Mouse (Mus musculus) erythroblast, embryonic 14.5 days (primary cell): ENCODE results near the gene Klk6. TPM values are rescaled to one million over a fixed set of nuclear protein-coding genes. Genes with fewer than 3 reads are reported as not detected.

Experiments
- H3K27me3 ChIP-seq: 2 replicates; pipeline ENCODE4 v1.6.1; 2012; ENCODE audit warnings: inconsistent platforms; ENCODE audit not compliant: control insufficient read depth
- H3K36me3 ChIP-seq: 2 replicates; pipeline ENCODE4 v1.6.1; 2012; ENCODE audit warnings: mild to moderate bottlenecking, inconsistent platforms; ENCODE audit not compliant: control insufficient read depth
- H3K4me1 ChIP-seq: 2 replicates; pipeline ENCODE4 v1.6.1; 2012; ENCODE audit warnings: inconsistent platforms; ENCODE audit not compliant: control insufficient read depth
- H3K4me3 ChIP-seq: replicated peaks from 2 replicates; pipeline ENCODE3; 2012; ENCODE audit warnings: moderate library complexity, mild to moderate bottlenecking, inconsistent platforms
- H3K9me3 ChIP-seq: 2 replicates; pipeline ENCODE4 v1.6.1; 2012; ENCODE audit warnings: low read length, inconsistent platforms, mixed read lengths; ENCODE audit not compliant: control insufficient read depth
- GATA1 ChIP-seq: IDR thresholded peaks from 2 replicates; pipeline ENCODE4 v1.6.1; 2012; ENCODE audit warnings: low read length, inconsistent platforms, mixed read lengths
- TAL1 ChIP-seq: IDR thresholded peaks from 3 replicates; pipeline ENCODE4 v1.6.1; 2012; ENCODE audit warnings: low read length, inconsistent platforms, mixed read lengths
- polyA plus RNA-seq: library from polyadenylated mRNA; stranded (reverse); fragments of >175 nt; gene quantifications from 2 replicates; pipeline ENCODE4 v1.2.3, GENCODE M21; 2012

Gene Klk6
- polyA plus RNA-seq, 1 experiment, result not detected

DNA sequence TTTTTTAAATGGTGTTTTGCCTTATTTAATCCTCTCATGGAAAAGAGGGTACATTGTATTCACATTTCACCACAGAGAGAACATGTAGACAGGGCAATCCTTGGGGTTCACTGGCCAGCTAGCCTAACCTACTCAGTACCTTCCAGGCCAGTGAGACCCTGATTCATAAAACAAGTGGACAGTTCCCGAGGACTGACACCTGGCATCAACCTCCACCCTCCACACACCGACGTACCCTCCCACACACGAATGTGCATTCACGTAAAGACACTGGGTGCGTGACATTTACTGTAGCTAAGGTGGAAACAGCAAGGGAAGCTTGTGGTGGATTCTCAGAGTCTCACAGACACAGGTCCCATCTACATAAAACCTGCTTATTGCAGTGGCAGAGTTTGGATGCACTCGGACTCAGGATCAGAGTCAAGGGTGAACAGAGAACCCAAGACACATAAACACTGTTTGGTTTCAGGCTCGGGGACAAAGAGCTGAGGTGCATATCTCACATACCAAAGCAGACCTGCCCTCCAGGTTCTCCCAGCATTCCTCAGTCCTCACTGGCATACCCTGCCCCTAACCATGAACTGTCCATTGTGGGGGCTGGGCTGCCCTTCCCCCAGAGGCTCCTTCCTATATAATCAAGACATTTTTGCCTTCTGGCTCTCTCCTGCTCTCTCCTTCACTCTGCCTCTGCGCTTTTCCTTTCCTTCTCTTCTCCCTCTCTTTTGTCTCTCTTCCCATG is 30.5 kb downstream of the Klk6 start:
- peaks cover 5% of the 10 kb centered on the region for H3K9me3 ChIP-seq
- no peak for TF ChIP-seq TAL1
- TF ChIP-seq GATA1, result no peak

DNA sequence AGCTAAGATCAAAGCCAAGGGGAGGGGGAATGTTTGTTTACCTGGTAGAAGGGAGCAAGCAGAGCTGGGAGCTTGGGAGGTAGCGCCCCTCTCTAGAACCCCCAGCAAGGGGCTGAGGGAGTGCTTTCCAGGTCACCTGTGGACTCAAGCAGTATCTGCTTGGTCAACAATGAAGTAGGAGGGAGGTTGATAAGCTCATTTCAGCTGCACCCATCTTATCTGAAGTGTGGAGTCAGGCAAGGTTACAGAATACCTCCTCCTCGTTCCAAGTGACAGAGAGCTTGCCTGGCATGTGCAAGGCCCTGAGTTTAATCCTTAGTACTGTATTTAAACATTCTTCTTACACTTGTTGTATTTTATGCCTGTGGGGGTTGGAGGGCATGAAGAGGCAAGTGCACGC is 31.4 kb downstream of the Klk6 start:
- H3K27me3 ChIP-seq, result no peaks in the 10 kb centered on the region
- H3K4me3 ChIP-seq, result no peak overlapping the region
- H3K9me3 ChIP-seq, result peaks cover 5% of the 10 kb centered on the region
- no peak for TF ChIP-seq GATA1
- TF ChIP-seq TAL1, result no peak
- no peaks in the 10 kb centered on the region for H3K4me1 ChIP-seq
- no peaks in the 10 kb centered on the region for H3K36me3 ChIP-seq

More for the DNA sequence above, 30.5 kb downstream of the Klk6 start:
- Histone ChIP-seq H3K4me3 (no peak overlapping the region), H3K36me3 (no peaks in the 10 kb centered on the region), H3K27me3 (no peaks in the 10 kb centered on the region), H3K4me1 (no peaks in the 10 kb centered on the region)

DNA sequence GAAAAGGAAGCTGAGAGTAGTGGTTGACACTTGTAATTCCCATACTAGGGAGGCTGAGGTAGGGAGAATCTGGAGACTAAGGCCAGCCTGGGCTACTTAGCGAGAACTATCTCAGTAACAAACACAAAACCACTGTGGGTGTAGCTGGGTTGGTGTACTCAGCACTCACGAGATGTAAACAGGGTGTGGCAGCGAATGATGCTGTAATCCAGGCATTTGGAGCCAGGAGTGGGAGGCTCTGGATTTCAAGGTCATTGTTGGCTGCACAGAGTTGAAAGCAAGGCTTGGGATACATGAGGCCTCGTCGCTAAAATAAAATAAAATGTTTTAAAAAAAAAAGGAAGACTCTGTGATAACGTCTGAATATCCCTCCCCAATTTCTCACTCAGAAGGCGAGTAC is 32.0 kb downstream of the Klk6 start:
- no peak for TF ChIP-seq TAL1
- no peak for TF ChIP-seq GATA1
- Histone ChIP-seq H3K27me3 (no peaks in the 10 kb centered on the region), H3K9me3 (peaks cover 5% of the 10 kb centered on the region), H3K4me3 (no peak overlapping the region), H3K4me1 (no peaks in the 10 kb centered on the region), H3K36me3 (no peaks in the 10 kb centered on the region)

DNA sequence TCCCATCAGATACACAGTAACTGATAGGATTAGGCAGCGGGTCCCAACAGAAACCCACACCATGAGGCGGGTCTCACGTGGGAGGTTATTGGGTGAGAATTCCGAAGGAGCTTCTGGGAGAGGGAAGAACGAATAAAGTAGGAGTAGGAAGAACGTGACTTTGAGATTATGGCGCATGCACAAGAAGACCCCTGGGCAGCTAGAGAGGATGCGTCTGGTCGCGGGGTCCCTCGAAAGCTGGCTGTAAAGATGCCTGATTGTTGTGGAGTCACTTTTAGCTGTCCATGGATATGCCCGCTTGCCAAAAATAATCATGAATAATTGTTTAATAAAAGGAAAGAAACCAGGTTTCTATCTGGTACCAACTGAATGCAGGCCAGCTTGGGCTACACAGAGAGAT is 33.2 kb downstream of the Klk6 start:
- H3K36me3 ChIP-seq, result no peaks in the 10 kb centered on the region
- peaks cover 3% of the 10 kb centered on the region for H3K9me3 ChIP-seq
- H3K4me3 ChIP-seq, result no peak overlapping the region
- no peak for TF ChIP-seq GATA1
- no peak for TF ChIP-seq TAL1
- no peaks in the 10 kb centered on the region for H3K27me3 ChIP-seq
- no peaks in the 10 kb centered on the region for H3K4me1 ChIP-seq

DNA sequence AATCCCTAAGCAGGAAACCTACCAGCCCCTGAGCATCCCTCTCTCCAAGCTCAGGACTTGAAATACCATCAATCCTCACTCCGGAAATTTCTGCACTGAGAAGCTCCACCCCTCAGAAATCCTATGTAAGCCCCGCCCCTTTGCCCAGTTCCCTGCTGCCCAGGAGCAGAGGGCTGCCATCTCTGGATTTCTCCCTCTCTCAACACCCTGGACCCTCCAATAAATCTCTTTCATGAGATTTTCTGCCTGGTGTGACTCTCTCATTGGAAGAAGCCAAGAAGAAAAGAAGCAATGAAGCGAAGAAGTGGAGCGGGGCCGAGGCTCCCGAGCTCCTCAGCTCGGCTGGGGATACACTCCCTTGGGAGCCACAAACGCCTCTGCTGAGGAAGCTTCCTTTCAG is 36.1 kb downstream of the Klk6 start:
- TF ChIP-seq GATA1 (no peak), TAL1 (no peak)
- Histone ChIP-seq H3K4me3 (no peak overlapping the region), H3K27me3 (no peaks in the 10 kb centered on the region), H3K9me3 (peaks cover 2% of the 10 kb centered on the region; the same call in 1 of the 2 replicates), H3K4me1 (no peaks in the 10 kb centered on the region), H3K36me3 (no peaks in the 10 kb centered on the region)

DNA sequence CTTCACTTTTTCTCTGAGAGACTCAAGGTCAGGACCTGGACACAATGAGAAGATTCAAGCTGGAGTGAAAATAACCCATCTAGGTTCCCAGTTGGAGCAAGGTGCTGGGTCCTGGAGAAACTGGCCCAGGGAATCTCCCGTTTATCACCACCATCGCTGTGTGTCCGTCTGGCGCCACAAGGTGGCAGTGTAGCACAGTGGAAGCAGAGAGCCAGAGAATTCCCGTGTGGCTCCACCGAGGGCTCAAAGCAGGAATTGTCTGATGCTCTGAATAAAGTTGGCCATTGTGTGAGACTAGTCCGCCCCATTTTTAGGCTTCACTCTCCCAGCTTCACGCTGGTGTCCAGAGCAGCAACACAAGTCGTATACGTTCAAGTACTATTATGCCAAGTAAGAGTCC is 48.9 kb downstream of the Klk6 start:
- H3K9me3 ChIP-seq, result no peaks in the 10 kb centered on the region; the same call in 1 of the 2 replicates
- H3K4me1 ChIP-seq, result no peaks in the 10 kb centered on the region
- TF ChIP-seq GATA1, result no peak
- no peak for TF ChIP-seq TAL1
- no peaks in the 10 kb centered on the region for H3K36me3 ChIP-seq
- no peaks in the 10 kb centered on the region for H3K27me3 ChIP-seq
- no peak overlapping the region for H3K4me3 ChIP-seq

DNA sequence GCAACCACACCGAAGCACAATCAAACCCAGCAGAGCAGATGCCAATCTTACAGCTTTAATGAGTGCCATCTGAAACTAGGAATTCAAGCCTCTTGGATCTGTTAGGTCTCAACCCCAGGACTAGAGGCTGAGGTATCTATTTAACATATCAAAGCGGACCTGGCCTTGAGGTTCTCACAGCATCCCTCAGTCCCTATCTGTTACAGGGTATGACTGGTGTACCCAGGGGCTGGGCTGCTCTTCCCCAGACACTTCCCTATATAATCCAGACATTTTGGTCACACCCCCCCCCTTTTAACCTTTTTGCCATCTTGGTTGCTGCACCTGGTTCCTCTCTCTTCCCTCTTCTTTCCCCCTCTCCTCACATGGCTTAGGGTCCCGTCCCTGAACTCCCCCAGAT is 49.4 kb downstream of the Klk6 start:
- H3K27me3 ChIP-seq, result no peaks in the 10 kb centered on the region
- TF ChIP-seq GATA1 (no peak), TAL1 (no peak)
- no peak overlapping the region for H3K4me3 ChIP-seq
- H3K9me3 ChIP-seq, result no peaks in the 10 kb centered on the region; the same call in 1 of the 2 replicates
- H3K4me1 ChIP-seq, result no peaks in the 10 kb centered on the region
- no peaks in the 10 kb centered on the region for H3K36me3 ChIP-seq

DNA sequence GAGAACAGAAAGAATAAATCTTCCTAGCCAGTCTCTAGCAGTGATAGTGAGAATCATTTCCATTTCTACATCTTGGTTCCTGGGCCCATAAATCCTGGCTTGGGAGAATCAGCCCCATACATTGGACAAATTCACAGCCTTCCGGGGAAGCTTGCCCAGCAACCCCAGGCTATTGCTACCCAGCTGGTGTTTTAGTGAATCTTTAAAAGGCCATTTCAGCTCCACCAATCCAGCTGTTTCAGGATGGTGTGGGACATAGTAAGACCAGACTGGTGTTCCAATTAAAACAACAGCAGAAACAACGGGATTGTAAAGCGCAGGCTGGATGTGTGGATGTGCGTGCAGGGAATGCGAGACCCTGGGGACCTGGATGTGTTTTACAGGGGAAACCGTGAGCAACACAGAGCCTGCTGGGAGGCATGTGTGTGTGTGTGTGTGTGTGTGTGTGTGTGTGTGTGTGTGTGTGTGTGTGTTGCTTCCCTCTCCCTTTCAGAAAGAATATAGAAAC is 50.6 kb downstream of the Klk6 start:
- Histone ChIP-seq H3K27me3 (no peaks in the 10 kb centered on the region), H3K9me3 (no peaks in the 10 kb centered on the region; the same call in 1 of the 2 replicates), H3K36me3 (no peaks in the 10 kb centered on the region), H3K4me3 (no peak overlapping the region), H3K4me1 (no peaks in the 10 kb centered on the region)
- TF ChIP-seq TAL1 (no peak), GATA1 (no peak)

DNA sequence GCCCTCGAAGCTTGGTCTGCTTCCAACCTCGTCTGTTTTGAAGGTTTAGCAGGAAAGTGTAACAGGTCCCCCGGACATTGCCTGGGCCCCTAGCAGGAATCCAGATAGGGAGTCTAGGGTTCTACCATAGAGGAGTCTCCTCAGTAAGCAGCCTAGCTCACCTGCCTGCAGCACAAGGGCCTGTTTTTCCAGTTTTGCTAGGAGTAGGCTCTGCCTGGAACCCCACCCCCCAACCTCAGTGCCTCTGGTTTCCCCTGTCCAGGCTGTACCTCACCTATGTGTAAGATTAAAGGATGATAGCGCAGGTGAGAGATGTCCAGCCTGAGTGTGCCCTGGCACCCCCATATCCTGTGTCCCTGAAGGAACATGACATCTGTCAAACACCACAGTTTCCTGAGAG is 52.1 kb downstream of the Klk6 start:
- Histone ChIP-seq H3K4me1 (no peaks in the 10 kb centered on the region), H3K27me3 (no peaks in the 10 kb centered on the region), H3K9me3 (no peaks in the 10 kb centered on the region; the same call in 1 of the 2 replicates), H3K36me3 (no peaks in the 10 kb centered on the region), H3K4me3 (no peak overlapping the region)
- TF ChIP-seq TAL1 (no peak), GATA1 (no peak)

DNA sequence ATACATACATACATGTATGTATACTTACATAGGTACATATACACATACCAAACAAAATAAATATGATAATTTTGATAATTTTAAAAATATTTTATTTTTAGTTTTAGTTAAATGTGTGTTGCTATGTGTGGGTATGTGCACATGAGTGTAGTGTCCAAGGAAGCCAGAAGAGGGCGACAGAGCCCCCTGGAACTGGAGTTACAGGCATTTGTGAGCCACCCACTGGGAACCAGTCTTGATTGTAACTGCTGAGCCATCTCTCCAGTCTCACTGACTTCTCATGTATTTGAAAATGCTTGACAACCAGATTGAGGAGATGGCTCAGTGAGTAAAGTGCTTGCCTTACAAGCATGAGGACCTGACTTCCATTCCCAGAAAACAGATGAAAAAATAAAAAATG is 54.0 kb downstream of the Klk6 start:
- Histone ChIP-seq H3K4me3 (no peak overlapping the region), H3K27me3 (no peaks in the 10 kb centered on the region), H3K4me1 (no peaks in the 10 kb centered on the region), H3K9me3 (no peaks in the 10 kb centered on the region; the same call in 1 of the 2 replicates), H3K36me3 (no peaks in the 10 kb centered on the region)
- TF ChIP-seq GATA1, result no peak
- no peak for TF ChIP-seq TAL1
